Mouse (Mus musculus): Measurements from ENCODE around the gene Ifitm5. TPM values are rescaled to one million over a fixed set of nuclear protein-coding genes. Genes with fewer than 3 reads are reported as not detected.

The Ifitm5 gene
- total RNA-seq, 2 experiments from 2014 or later: not detected

- no peak for DNase-seq (ENCODE audit: low spot score in 2 of 2)
These were observed 12.6 kb upstream of the Ifitm5 start for GRCm38 (mm10) chr7:140962733-140963132.

- no peak for DNase-seq (ENCODE audit: low spot score in 2 of 2)
These were observed 11.3 kb upstream of the Ifitm5 start for GRCm38 (mm10) chr7:140961416-140961815.

- no peak for DNase-seq (ENCODE audit: low spot score in 2 of 2)
These were observed 9.9 kb upstream of the Ifitm5 start for GRCm38 (mm10) chr7:140960026-140960425.

- peak in 1 of 2 experiments; percentile 55 for DNase-seq (ENCODE audit: low spot score in 2 of 2)
These were observed 9.2 kb upstream of the Ifitm5 start for GRCm38 (mm10) chr7:140959181-140959901.

GRCm38 (mm10) chr7:140956556-140956869, 6.4 kb upstream of the Ifitm5 start:
- DNase-seq (ENCODE audit: low spot score in 2 of 2): no peak

GRCm38 (mm10) chr7:140955758-140956555, 5.9 kb upstream of the Ifitm5 start, which contains the start of the genes Gm45717 and Ifitm2:
Gm45717 (minus strand) TSS chr7:140955937.
Ifitm2 (minus strand) TSS chr7:140955987.
- DNase-seq (ENCODE audit: low spot score in 2 of 2): peak in 1 of 2 experiments; percentile 55

GRCm38 (mm10) chr7:140955342-140955741, 5.3 kb upstream of the Ifitm5 start:
- no peak for DNase-seq (ENCODE audit: low spot score in 2 of 2)

GRCm38 (mm10) chr7:140954733-140955071, 4.6 kb upstream of the Ifitm5 start:
- no peak for DNase-seq (ENCODE audit: low spot score in 2 of 2)

- DNase-seq (ENCODE audit: low spot score in 2 of 2): no peak
These were observed 4.0 kb upstream of the Ifitm5 start for GRCm38 (mm10) chr7:140953800-140954732.

GRCm38 (mm10) chr7:140953133-140953532, 3.0 kb upstream of the Ifitm5 start:
- DNase-seq (ENCODE audit: low spot score in 2 of 2): no peak

GRCm38 (mm10) chr7:140952441-140952840, 2.4 kb upstream of the Ifitm5 start:
- no peak for DNase-seq (ENCODE audit: low spot score in 2 of 2)

GRCm38 (mm10) chr7:140951765-140952164, 1.7 kb upstream of the Ifitm5 start:
- DNase-seq (ENCODE audit: low spot score in 2 of 2): no peak

- no peak for DNase-seq (ENCODE audit: low spot score in 2 of 2)
These were observed 960 bp upstream of the Ifitm5 start for GRCm38 (mm10) chr7:140951051-140951450.

GRCm38 (mm10) chr7:140949255-140949654, 836 bp downstream of the Ifitm5 start:
- DNase-seq (ENCODE audit: low spot score in 2 of 2): no peak

GRCm38 (mm10) chr7:140948161-140948560, 1.9 kb downstream of the Ifitm5 start:
- no peak for DNase-seq (ENCODE audit: low spot score in 2 of 2)

- no peak for DNase-seq (ENCODE audit: low spot score in 2 of 2)
These were observed 3.1 kb downstream of the Ifitm5 start for GRCm38 (mm10) chr7:140946980-140947379.

- no peak for DNase-seq (ENCODE audit: low spot score in 2 of 2)
These were observed 3.8 kb downstream of the Ifitm5 start for GRCm38 (mm10) chr7:140946311-140946710.

- DNase-seq (ENCODE audit: low spot score in 2 of 2): no peak
These were observed 4.8 kb downstream of the Ifitm5 start for GRCm38 (mm10) chr7:140945247-140945646.

GRCm38 (mm10) chr7:140944236-140944635, 5.9 kb downstream of the Ifitm5 start:
- no peak for DNase-seq (ENCODE audit: low spot score in 2 of 2)

- DNase-seq (ENCODE audit: low spot score in 2 of 2): no peak
These were observed 6.7 kb downstream of the Ifitm5 start for GRCm38 (mm10) chr7:140943356-140943755.

GRCm38 (mm10) chr7:140942811-140943210, 7.3 kb downstream of the Ifitm5 start:
- no peak for DNase-seq (ENCODE audit: low spot score in 2 of 2)

Data from layer of hippocampus, adult 18-20 months (tissue).